Mouse (Mus musculus) embryonic facial prominence, embryonic 14.5 days (tissue): ENCODE measurements around the gene Gab3. TPM values are rescaled to one million over a fixed set of nuclear protein-coding genes. Genes with fewer than 3 reads are reported as not detected.

Source experiments
- polyA plus RNA-seq: library from polyadenylated mRNA; unstranded; fragments of >200 nt; fragmentation: Nextera tagmentation; extraction: Ambion mirVana; gene quantifications from 2 replicates; pipeline ENCODE4 v1.2.1, GENCODE M21; 2014

The Gab3 gene
- polyA plus RNA-seq, 1 experiment from 2014 or later, result 2.3 TPM

Other genes with a start within 250 kb of the Gab3 start
- gene Gm5936, start 248.3 kb downstream of the Gab3 start, polyA plus RNA-seq, result 0.08 TPM in 1 of 2 replicates, not detected in the other
- 109 and 125 TPM in 2 replicates for gene Dkc1, start 10.4 kb upstream of the Gab3 start, polyA plus RNA-seq
- 48.0 and 53.6 TPM in 2 replicates for gene Mpp1, start 45.6 kb upstream of the Gab3 start, polyA plus RNA-seq
- not detected in 2 replicates for gene Smim9, start 78.3 kb upstream of the Gab3 start, polyA plus RNA-seq